Mouse (Mus musculus) megakaryocyte progenitor cell, adult 5-6 weeks (primary cell): ENCODE measurements around the gene Otud4. TPM values are rescaled to one million over a fixed set of nuclear protein-coding genes. Genes with fewer than 3 reads are reported as not detected.
"Not testable (repeated sequence)": the region's sequence is repeated elsewhere in the genome, so short reads cannot be mapped to it uniquely, and the experiment has no call there.

Source experiments
- ATAC-seq: replicated peaks from 2 replicates; pipeline ENCODE4 v1.8.0; 2016; ENCODE audit warnings: mild to moderate bottlenecking, moderate TSS enrichment, inconsistent platforms; ENCODE audit not compliant: poor library complexity
- total RNA-seq, 2 experiments: library from RNA; stranded (forward) in 1 of 2; stranded (reverse) in 1 of 2; fragments of 157-497, 149-512 nt in 1 of 2; fragments of 200-1000 nt in 1 of 2; gene quantifications; 2 replicates each; pipeline versions ENCODE4 v1.2.3 to v1.2.4; 2015 to 2017

Otud4 gene
- total RNA-seq, 2 experiments from 2014 or later, result 57.8 to 64.4 TPM

DNA sequence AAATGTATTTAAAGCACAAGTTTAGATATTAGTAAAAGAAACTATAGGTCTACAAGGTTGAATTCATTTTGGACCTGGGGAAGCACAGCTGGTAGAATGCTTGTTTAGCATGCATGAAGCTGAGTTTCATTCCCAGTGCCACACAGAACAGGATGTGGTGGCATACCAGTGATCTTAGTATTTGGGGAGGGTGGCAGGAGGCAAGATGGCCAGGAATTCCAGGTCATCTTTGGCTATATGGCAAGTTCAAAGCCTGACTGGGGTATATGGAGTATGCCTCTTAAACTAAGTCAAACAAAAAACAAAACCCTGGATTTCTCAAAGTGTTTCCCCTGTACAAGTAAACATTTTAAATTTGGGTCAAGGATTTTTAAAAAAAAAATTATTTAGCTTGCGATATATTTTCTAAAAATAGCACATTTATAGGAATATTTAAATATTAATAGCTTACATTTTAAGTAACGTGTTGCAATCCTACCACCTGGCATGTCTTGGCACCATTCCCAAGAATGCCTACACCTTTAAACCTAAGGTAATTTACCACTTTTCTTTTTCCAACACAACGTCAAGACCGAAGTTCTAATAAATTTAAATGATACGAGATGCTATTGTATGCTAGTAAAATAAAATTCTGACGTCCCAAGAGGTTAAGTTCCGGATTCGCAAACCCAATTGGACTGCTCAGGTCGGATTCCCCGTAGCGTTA is 1.3 kb upstream of the Otud4 start:
- no peak for ATAC-seq

DNA sequence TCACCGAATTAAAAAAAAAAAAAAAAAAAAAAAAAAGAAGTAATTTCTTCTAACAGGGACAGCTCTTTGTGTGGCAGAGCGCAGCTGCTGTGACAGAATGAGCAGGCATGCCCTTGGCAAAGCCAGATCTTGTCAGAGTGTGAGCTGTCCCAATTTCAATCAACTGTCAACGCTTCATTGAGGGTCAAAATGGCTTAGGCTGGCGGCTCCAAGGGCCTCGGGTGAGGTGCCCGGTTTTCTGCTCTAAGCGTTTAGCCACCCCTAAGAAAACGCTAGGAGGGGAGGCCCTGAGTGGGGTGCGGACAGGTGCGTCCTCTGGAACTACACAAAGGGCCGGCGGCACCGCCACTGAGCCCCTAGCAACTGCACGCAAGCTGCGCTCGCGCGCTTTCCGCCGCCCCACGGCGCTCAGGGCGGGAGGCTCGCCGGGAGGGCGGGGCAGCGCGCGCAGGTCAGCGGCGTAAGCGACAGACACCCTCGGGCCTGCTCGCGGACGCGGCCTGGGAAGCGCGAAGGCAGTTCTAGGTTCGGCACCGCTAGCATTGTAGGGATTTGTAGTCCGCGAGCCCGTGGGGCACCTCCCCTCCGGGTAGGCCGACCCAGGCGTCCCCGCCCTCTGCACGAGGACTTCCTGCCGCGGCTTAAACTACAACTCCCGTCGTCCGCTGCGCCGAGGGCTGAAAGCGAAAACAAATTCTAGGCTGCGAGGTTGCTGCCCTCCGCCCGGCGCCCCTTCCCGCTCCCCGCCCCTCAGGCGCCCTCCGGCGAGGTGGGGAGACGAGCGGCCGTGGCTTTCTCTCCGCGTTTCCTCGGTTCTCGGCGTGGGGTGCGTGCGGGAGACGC is 490 bp upstream of the Otud4 start:
- peak; percentile 91 for ATAC-seq

DNA sequence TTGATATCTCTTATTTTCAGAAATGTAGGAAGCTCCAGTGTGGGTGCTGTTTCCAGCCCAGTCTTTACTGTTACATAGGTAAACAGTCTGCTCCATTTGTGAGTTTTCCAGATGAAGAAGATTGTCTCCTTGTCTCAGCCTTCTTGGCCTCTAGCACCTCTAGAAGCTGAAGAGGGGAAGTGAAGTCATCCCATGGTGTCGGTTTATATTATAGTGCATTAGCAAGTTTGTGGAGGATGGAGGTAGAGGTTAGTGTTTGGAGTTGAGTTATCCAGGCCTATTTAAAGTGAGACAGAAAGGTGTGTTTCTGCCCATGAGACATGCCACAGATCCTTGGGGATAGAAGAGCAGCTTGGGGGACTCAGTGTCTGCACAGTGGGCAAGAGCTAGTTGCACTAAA is 1.7 kb downstream of the Otud4 start:
- no peak for ATAC-seq

DNA sequence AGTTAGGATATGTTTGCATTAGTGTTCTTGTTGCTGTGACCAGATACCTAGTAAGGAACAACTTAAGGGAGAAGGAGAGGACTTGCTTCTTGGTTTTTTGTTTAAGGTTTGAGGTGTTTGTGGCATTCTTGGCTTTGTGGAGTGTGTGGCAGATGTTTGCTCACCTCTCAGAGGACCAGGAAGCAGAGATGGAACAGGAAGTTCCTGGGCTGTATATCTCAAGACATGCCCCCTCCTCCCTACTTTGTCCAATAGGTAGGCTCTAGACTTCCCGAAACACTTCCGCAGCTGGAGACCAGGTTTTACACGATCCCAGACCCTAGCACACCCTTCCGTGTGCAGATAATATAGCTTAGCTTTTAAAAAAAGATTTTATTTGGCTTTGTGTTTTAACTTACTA is 10.2 kb downstream of the Otud4 start:
- ATAC-seq, result no peak

DNA sequence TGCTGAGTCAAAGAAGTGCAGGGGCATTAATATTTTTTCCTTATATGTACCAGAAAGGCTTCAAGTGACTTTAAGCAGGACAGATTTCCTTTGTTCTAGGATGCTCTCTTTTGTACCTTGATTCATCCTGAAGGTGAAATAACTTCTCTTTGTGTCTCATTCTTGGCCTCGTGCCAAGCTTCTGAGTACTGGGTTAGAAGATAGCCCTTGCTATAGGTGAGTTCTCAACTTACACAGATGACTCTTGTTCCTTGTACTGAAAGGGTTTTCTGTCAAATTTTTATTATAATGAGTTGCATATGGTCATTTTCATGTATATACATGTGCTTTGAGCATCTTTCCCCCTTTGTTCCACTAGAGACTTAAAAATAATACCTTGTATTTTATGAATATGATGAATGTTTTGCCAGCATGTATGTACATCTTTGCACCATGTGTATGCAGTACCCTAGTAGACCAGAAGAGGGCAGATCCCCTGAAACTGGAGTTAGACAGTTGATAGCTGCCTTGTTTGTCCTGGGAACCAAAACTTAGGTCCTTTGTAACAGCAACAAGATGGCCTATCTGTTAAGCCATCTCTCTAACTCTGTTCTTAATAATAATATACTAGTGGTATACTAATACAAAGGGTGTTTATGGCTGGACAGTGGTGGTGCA is 10.9 kb downstream of the Otud4 start:
- peak; percentile 97 for ATAC-seq

DNA sequence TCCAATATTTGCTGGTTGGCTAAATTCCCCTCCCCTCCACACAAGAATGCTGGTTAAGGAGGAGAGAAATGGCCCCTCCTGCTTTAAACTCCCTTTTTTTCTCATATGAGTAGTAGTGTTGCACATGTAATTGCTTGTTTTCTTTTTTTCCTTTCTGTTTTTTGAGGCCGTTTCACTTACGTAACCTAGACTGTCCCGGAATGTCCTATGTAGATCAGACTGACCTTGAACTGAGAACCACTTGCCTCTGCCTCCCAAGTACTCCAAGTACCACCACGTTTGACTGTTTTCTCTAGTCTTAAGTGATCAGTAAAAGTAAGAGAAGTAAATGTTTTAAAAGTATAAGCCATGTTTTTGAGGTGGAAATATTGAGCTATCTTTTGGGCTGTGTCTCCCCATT is 14.3 kb downstream of the Otud4 start:
- ATAC-seq, result no peak

DNA sequence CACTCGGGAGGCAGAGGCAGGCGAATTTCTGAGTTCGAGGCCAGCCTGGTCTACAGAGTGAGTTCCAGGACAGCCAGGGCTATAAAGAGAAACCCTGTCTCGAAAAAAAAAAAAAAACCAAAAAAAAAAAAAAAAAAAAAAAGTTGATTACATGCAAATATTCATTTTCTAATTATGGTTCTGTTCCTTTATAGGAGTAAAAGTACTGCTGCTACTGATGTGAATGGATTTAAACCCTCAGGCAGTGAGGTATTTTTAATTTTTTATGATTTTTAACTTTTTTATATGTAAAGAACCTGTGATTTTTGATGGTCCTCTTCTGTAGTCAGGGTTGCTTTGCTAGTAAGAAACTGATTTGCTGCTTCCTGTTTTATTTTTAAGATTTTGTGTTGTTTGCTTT is 19.3 kb downstream of the Otud4 start:
- ATAC-seq, result not testable (repeated sequence)

DNA sequence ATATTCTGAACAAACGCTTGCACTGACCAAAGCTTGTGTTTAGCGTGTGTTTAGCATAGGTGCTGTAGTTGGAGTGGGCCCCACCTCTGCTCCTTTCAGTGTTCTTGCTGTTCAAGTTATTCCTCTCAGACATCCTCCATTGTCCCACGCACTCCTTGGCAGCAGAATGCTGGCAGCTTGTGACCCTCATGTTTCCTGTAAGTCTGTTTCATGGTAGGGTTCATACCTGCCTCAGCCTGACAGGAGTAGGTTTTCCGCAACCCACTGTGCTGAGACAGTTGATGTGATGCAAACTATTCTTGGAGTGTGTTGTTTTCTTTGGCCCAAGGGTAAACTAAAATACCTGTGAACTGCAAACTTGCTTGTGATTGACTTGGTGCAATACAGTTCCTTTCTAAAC is 37.0 kb downstream of the Otud4 start:
- no peak for ATAC-seq

DNA sequence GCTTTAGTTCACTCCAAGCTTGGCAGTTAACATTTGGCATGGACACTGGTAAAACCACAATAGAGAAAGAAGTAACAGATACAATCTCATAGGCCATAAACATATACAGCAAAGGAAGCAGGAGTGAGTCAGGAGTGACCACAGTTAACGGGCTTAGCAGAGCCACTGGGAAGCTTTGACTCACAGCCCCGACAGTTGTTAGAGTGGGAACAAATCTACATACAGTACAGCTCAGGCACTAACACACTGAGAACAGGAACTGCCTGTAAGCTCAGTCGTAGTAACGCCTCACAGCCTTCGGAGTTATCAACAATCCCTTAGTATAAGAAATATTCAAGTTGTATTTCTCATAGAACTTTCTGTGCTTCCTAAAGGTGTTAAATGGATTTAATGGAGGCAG is 39.6 kb downstream of the Otud4 start:
- peak; percentile 76 for ATAC-seq

DNA sequence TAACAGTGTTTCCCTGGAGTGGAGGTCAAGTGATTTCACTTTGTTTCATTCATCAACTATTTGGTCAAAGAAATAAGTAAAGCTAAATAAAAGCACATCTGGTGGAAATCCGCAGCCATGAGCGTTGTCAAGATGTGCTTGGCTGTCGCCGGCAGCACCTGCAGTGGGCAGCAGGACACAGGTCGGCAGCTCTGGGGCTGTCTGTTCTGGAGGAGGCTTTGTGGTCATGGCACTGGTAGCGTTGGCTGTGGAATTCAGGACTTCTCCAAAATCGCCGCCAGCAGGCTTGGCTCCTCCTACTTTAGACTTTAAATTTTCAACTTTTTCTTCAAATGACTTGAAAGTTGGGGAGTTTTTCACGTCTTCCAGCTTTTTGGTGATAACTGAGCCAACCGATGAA is 40.7 kb downstream of the Otud4 start:
- peak; percentile 51 for ATAC-seq

DNA sequence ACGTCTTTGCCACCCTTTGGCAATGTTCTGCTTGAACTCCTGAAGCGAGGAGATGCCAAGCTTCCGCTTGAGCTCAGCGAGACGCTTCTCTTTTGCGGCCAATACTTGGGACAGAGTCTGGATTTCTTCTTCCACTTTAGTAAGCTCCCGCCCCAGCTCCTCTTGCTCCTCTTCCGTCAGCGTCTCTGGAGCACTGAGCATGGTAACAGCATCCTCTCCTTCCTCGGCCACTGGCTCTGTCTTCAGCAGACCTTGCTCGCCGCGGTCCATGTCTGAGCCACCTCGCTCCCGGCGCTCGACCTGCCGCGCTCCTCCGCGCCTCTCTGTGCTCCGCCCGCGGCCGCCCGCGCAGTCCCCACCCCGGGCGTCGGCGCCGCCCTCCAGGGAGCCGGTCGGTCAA is 41.1 kb downstream of the Otud4 start:
- peak; percentile 47 for ATAC-seq

DNA sequence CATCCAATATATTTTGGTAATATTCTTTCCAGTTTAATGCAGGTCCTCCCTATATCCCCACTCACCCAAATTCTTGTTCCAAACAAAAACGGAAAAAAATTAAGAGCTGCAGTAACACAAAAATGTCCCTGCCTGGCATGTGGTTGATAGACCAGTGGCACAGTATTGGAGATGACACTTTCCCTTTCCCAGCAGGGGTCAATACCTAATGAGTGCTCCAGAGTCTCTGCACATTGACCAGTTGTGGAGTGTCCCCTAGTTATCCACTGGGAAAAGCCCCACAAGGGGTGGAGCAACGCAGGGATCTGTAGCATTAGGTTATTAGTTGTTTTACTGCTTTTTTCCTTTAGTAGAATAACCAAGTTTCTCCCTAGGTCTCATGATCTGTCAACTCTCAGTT is 41.5 kb downstream of the Otud4 start:
- ATAC-seq, result no peak

DNA sequence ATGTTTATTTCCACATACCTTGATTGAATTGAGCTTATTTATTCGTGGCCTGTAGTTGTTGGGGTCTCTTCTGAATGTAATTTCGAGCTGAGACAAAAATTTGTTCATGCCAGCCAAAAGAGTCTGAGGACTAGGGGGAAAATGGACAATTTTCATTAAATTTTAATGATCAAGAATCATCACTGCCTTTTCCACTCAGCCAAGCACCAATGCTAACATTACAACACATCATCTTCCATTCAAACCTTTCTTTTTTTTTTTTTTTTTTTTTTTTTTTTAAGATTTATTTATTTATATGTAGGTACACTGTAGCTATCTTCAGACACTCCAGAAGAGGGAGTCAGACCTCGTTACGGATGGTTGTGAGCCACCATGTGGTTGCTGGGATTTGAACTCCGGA is 46.5 kb downstream of the Otud4 start:
- not testable (repeated sequence) for ATAC-seq

DNA sequence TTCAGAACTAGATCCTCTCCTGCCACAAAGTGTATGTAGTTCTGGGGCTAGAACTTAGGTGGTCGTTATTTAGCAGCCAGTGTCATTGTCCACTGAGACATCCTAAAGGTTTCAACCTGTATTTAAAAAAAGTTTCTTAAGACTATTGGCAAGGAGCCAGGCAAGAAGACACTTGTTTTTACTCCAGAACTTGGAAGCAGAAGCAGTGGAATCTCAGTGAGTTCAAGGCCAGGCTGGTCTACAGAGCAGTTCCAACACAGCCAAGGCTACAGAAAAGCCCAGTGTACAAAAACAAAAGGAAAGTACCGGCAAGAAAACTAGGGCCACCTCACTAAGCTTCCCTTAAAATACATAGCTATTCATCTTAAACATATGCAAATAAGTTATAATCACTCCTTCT is 53.1 kb downstream of the Otud4 start:
- ATAC-seq, result no peak

DNA sequence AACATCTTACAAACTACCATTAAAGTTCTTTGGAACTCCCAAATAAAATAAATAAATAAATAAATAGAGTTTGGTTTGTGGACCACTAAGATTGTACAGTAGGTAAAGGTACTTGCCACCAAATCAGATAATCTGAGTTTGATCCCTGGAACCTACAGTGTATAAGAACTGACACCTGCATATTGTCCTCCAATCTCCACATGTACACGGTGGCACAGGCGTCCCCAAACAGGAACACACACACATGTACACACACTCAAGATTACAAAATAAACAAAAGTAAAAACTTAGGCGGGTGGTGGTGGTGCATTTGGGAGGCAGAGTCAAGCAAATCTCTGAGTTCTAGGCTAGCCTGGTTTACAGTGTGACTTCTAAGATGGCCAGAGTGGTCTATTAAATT is 67.3 kb downstream of the Otud4 start:
- ATAC-seq, result no peak

DNA sequence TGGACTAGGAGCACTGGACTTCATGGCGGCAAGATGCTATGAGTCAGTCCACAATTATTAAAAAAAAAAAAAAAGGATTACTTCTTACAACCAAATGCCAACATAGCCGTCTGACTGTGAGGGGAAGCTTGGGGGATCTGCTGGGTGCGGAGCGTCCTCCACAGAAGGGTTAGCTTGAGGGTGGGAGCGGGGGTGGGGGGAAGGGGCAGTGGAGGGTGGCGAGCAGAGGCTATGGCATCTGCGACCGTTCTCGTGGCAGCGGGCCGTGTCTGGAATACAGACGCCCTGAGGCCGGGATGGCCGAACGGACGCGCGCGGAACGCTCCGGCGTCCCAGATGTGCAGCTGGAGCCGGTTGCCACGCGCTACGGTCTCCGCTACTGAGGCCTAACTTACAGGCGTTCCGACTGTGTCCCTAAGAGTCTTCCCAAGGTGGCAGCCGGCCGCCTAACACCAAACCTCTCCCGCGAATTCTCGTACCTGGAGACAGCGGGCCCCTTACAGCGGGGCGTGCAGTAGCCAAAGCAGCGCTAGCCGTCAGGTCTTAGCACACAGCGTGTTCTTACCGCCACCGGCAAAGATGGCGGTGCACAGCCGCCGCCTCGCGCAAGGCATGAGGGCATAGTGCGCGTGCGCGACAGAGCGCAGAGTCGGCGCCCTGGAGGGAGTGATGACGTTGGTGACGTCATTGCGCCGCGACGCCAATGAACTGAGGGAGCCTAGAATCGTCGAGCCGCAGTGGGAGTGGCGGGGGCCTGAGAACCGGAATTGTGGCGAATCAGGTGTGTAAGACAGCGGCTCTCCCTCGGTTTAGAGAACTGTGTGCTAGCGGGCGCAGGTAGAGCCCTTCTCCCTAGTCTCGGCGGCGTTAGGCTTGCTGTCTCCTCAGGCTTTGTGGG is 71.9 kb downstream of the Otud4 start, which contains the start of the genes Abce1 and Anapc10:
Abce1 (minus strand) TSS at position 677 of the 898 bp plus-strand sequence.
Anapc10 (plus strand) TSS at position 757 of the 898 bp plus-strand sequence.
- peak; percentile 95 for ATAC-seq

DNA sequence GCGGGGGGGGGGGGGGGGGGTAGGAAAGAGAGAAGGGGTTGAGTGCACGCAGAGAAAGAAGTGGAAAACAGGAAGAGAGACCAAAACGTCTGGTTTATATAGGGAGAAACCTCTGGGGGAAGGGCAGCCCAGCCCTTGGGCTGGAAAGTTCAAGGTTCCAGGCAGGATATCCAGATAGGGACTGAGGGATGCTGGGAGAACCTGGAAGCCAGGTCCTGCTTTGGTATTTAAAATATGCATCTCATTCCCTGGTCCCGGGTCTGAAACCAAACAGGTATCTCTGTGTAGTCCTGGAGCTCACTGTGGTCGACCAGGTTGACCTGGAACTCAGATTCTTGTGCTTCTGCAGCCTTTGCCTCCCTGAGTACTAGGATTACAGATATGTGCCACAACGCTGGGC is 73.3 kb downstream of the Otud4 start:
- ATAC-seq, result no peak

DNA sequence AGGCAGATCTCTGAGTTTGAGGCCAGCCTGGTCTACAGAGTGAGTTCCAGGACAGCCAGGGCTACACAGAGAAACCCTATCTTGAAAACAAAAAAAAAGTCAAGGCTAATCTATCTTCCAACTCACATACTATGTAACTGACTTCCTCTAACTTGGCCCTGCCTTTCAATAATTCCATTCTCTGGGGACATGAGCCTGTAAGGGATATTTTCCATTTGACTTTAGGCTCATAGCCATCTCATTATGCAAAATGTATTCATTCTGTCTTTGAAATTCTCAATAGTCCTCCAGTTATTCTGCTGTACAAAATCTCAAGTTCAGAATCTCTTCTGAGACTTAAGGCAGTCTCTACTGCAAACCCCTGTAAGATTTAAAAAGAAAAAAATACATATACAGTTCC is 82.1 kb downstream of the Otud4 start:
- no peak for ATAC-seq

DNA sequence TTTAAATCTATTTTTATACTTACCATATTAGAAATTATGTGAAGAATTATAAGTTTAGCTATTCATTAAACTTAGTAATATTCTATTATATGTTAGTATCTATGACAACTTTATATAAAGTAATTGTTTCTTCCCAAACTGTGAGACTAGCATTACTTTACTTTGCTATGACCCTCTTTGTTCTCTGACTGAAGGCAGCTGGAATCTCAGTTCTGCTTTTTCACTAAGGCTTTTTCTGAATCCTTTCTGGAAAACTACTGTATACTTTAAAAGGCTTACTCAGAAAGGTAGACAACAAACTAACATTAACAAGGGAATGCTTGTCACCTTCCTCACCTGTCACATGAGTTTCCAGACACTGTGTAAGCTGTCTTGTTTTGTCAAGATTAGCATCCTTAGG is 83.9 kb downstream of the Otud4 start:
- no peak for ATAC-seq

DNA sequence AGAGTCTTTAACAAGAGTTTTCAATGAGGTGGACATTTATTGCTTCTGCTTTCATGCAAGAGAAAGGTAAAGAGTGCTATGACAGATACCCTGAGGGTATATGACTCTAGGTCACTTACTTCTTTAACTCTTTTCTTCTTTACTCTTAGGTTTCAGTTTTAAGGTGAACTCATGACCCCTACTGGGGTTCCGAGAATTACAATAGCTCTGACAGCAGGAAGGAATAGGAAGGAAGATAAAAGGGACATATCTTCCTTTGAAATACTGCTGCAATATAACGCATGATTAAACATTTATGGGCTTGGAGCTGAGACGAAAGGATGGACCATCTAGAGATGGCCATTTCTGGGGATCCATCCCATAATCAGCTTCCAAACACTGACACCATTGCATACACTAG is 85.2 kb downstream of the Otud4 start:
- peak; percentile 37; the same call in 1 of the 2 replicates for ATAC-seq
